Comparison of ENCODE assay signal across 8 mouse cellular contexts in the genomic region with DNA sequence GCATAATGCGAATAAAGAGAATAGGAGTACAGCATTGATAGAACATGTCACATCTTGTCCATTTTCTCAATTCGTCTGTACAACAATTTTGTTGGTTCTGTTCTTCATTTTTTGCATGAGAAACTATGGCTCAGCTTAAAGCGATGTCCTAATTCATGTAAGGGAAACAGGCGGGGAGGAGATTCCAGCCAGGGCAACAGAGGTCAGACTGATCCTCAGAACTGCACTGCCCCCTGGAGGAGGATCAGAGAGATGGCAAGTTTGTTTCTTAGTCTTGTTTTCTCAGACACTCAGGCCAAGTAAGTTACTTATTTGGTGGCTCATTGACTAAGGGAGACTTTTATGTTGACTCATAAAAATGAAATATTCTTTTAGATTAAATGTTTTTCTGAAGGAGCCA.
DNase-seq lines count a peak whose midpoint lies in the region; ATAC-seq and TF ChIP-seq lines count a peak whose summit lies in the region.

No protein-coding gene starts in this region.

- no peaks in the 10 kb centered on the region for H3K4me1 ChIP-seq in cerebellum, adult 2 months (ENCODE audit: control insufficient read depth, insufficient read depth, low read length)
- H3K4me1 ChIP-seq in testis, adult 2 months (ENCODE audit: control insufficient read depth, insufficient read depth, low read length): peaks cover 4% of the 10 kb centered on the region; the same call in 1 of the 2 replicates
- peaks cover 6% of the 10 kb centered on the region; the same call in 1 of the 2 replicates for H3K4me1 ChIP-seq in lung, postnatal 0 days (ENCODE audit: insufficient read depth, low read depth, low read length)

- H3K27me3 ChIP-seq in cerebellum, adult 2 months (ENCODE audit: control insufficient read depth, insufficient read depth, low read length): no peaks in the 10 kb centered on the region; the same call in 1 of the 2 replicates
- H3K27me3 ChIP-seq in testis, adult 2 months (ENCODE audit: control insufficient read depth, insufficient read depth, low read length): no peaks in the 10 kb centered on the region
- no peaks in the 10 kb centered on the region for H3K27me3 ChIP-seq in lung, postnatal 0 days (replicated peaks; ENCODE audit: insufficient read depth, low read length)

- no peak overlapping the region for H3K4me2 ChIP-seq in lung, postnatal 0 days (replicated peaks; ENCODE audit: low read depth, low read length)

- peak; percentile 40; the same call in 1 of the 2 replicates for ATAC-seq in lung, postnatal 0 days
- no peak for ATAC-seq in frontal cortex, adult (ENCODE audit: low TSS enrichment)

- H3K9ac ChIP-seq in lung, postnatal 0 days (replicated peaks; ENCODE audit: low read depth): no peak overlapping the region

- no peak overlapping the region for H3K4me3 ChIP-seq in cerebellum, adult 2 months (replicated peaks; ENCODE audit: insufficient read depth, low read depth, low read length)
- no peak overlapping the region for H3K4me3 ChIP-seq in testis, adult 2 months (ENCODE audit: control insufficient read depth, low read depth, low read length)
- H3K4me3 ChIP-seq in lung, postnatal 0 days (ENCODE audit: low read depth, low read length): no peak overlapping the region

- no peak for TF ChIP-seq POLR2A in cerebellum, adult 2 months (IDR thresholded peaks at IDR 0.05; ENCODE audit: borderline replicate concordance, insufficient read depth, low read length)
- no peak for TF ChIP-seq POLR2A in testis, adult 2 months (IDR thresholded peaks at IDR 0.05; ENCODE audit: control insufficient read depth, low read depth, low read length)

- peak; percentile 36; the same call in 1 of the 2 replicates for TF ChIP-seq CTCF in cerebellum, adult 2 months (IDR thresholded peaks at IDR 0.05; ENCODE audit: borderline replicate concordance, insufficient read depth, low read depth, low read length)
- TF ChIP-seq CTCF in testis, adult 2 months (IDR thresholded peaks at IDR 0.05; ENCODE audit: control insufficient read depth, insufficient read depth, insufficient replicate concordance, low read depth, low read length): peak; percentile 55; the same call in 1 of the 2 replicates
- peak; percentile 77 for TF ChIP-seq CTCF in lung, postnatal 0 days (IDR thresholded peaks at IDR 0.05)

- no peak for TF ChIP-seq EP300 in lung, postnatal 0 days (IDR thresholded peaks at IDR 0.05)

- no peaks in the 10 kb centered on the region for H3K9me3 ChIP-seq in lung, postnatal 0 days (ENCODE audit: low read length)

- H3K36me3 ChIP-seq in testis, adult 2 months (ENCODE audit: control insufficient read depth, insufficient read depth, low read length): no peaks in the 10 kb centered on the region
- H3K36me3 ChIP-seq in lung, postnatal 0 days (ENCODE audit: insufficient read depth, low read length): no peaks in the 10 kb centered on the region

- WGBS in cerebellum, adult 2 months: 59% methylated on average over 4 of the region's 4 CpGs
- WGBS in lung, postnatal 0 days: 60% methylated on average over 4 of the region's 4 CpGs

- no peak overlapping the region for H3K27ac ChIP-seq in cerebellum, adult 2 months (ENCODE audit: insufficient read depth, low read length)
- H3K27ac ChIP-seq in testis, adult 2 months (ENCODE audit: control insufficient read depth, insufficient read depth, low read depth, low read length): no peak overlapping the region
- no peak overlapping the region for H3K27ac ChIP-seq in lung, postnatal 0 days (ENCODE audit: low read length)

- no peak for DNase-seq in cerebellum, adult 2 months
- no peak for DNase-seq in cerebellum, adult 9-10 months
- DNase-seq in testis, postnatal 14 days (ENCODE audit: low spot score): no peak
- DNase-seq in fibroblast of lung, adult 2 months (ENCODE audit: low read depth): peak; percentile 30
- peak; percentile 83 for DNase-seq in lung, postnatal 0 days (ENCODE audit: low spot score)
- no peak for DNase-seq in ovary, adult 18-20 months (ENCODE audit: low spot score)

Comparison
In these comparisons a context has a peak if more than half of its experiments do, and no peak if none do; other contexts are left out.
1. DNase-seq: peak in fibroblast of lung, adult 2 months (single experiment) and lung, postnatal 0 days (single experiment); none in cerebellum, adult 2 months (0 of 2), cerebellum, adult 9-10 months (single experiment), testis, postnatal 14 days (single experiment) and ovary, adult 18-20 months (single experiment).
2. Peak in every context shown above with its lines, with median percentiles within 50 percentile points of each other: CTCF ChIP-seq.